Mouse (Mus musculus) neural tube, embryonic 11.5 days (tissue): ENCODE data around the gene Ctsj. TPM values are rescaled to one million over a fixed set of nuclear protein-coding genes. Genes with fewer than 3 reads are reported as not detected.

ENCODE experiments used
- ATAC-seq: fragments of 200-750 bp; cut with Nextera tagmentation; 2 replicates; pipeline ENCODE4 v1.8.0; 2017; ENCODE audit warnings: moderate number of reproducible peaks, mild to moderate bottlenecking, moderate TSS enrichment, moderate library complexity; ENCODE audit not compliant: insufficient read depth, low FRiP score, low TSS enrichment
- DNase-seq: peaks from one replicate; pipeline ENCODE4 v3.0.0-alpha.2; 2015; ENCODE audit warnings: low spot score
- H3K27ac ChIP-seq: fragments of 300-500 bp; sonication (generic); 2 replicates; pipeline ENCODE4 v1.5.1; 2014; ENCODE audit warnings: low read depth, mild to moderate bottlenecking, low read length
- H3K27me3 ChIP-seq: fragments of 300-500 bp; sonication (generic); 2 replicates; pipeline ENCODE4 v1.6.1; 2014; ENCODE audit warnings: mild to moderate bottlenecking, low read length, mixed read lengths; ENCODE audit not compliant: control insufficient read depth, insufficient read depth
- H3K36me3 ChIP-seq: fragments of 300-500 bp; sonication (generic); 2 replicates; pipeline ENCODE4 v1.6.1; 2014; ENCODE audit warnings: mild to moderate bottlenecking, low read length, moderate library complexity, mixed read lengths; ENCODE audit not compliant: control insufficient read depth, insufficient read depth
- H3K4me1 ChIP-seq: fragments of 300-500 bp; sonication (generic); 2 replicates; pipeline ENCODE4 v1.6.1; 2014; ENCODE audit warnings: low read length, mixed read lengths; ENCODE audit not compliant: control insufficient read depth, insufficient read depth
- H3K4me2 ChIP-seq: fragments of 300-500 bp; sonication (generic); 2 replicates; pipeline ENCODE4 v1.6.1; 2014; ENCODE audit warnings: low read depth, mild to moderate bottlenecking, moderate library complexity
- H3K4me3 ChIP-seq: fragments of 300-500 bp; sonication (generic); 2 replicates; pipeline ENCODE4 v1.5.1; 2014; ENCODE audit warnings: low read depth, low read length
- H3K9ac ChIP-seq: fragments of 300-500 bp; sonication (generic); 2 replicates; pipeline ENCODE4 v1.6.1; 2014; ENCODE audit warnings: mild to moderate bottlenecking, low read length
- H3K9me3 ChIP-seq: fragments of 300-500 bp; sonication (generic); 2 replicates; pipeline ENCODE4 v1.6.1; 2016; ENCODE audit warnings: low read length; ENCODE audit not compliant: control insufficient read depth
- WGBS: fragments of 180-500 bp; shearing (Covaris S2); extraction: QIAGEN DNeasy Blood & Tissue Kit; methylation state at CpG from one replicate; pipeline ENCODE4 v1.1.7; 2014; 5-methylcytosine and 5-hydroxymethylcytosine counted together
- polyA plus RNA-seq: library from polyadenylated mRNA; unstranded; fragments of >200 nt; fragmentation: Nextera tagmentation; extraction: Ambion mirVana; gene quantifications from 2 replicates; pipeline ENCODE4 v1.2.1, GENCODE M21; 2014

Ctsj gene
- polyA plus RNA-seq, 1 experiment from 2014 or later = not detected

GRCm38 (mm10) chr13:60961706-60962105 lies 44.1 kb downstream of the Ctsj start:
- no peak overlapping the region for H3K4me2 ChIP-seq
- H3K36me3 ChIP-seq = no peaks in the 10 kb centered on the region
- DNase-seq (no peak), ATAC-seq (no peak)
- H3K27ac ChIP-seq = no peak overlapping the region
- H3K4me1 ChIP-seq = no peaks in the 10 kb centered on the region
- WGBS = 71% methylated on average over 5 of the region's 5 CpGs
- peaks cover 6% of the 10 kb centered on the region; the same call in 1 of the 2 replicates for H3K9me3 ChIP-seq
- no peaks in the 10 kb centered on the region for H3K27me3 ChIP-seq
- no peak overlapping the region for H3K4me3 ChIP-seq
- no peak overlapping the region for H3K9ac ChIP-seq

Other genes starting within 250 kb of the Ctsj start
- gene BC051665, start 219.6 kb downstream of the Ctsj start, polyA plus RNA-seq = not detected in 2 replicates
- not detected in 2 replicates for gene Ctsll3, start 203.1 kb downstream of the Ctsj start, polyA plus RNA-seq
- gene 4930486L24Rik, start 141.5 kb downstream of the Ctsj start, polyA plus RNA-seq = not detected in 2 replicates
- gene Gm49392, start 109.1 kb downstream of the Ctsj start, polyA plus RNA-seq = 0.20 TPM in 1 of 2 replicates, not detected in the other
- 2.4 and 2.5 TPM in 2 replicates for gene Ctla2b, start 108.5 kb downstream of the Ctsj start, polyA plus RNA-seq
- not detected in 2 replicates for gene Tpbpb, start 101.1 kb downstream of the Ctsj start, polyA plus RNA-seq
- not detected in 2 replicates for gene Gm49393, start 70.4 kb downstream of the Ctsj start, polyA plus RNA-seq
- gene Gm49391, start 69.4 kb downstream of the Ctsj start, polyA plus RNA-seq = 1.3 and 1.7 TPM in 2 replicates
- gene Ctla2a, start 69.3 kb downstream of the Ctsj start, polyA plus RNA-seq = 10.9 and 11.4 TPM in 2 replicates
- gene Tpbpa, start 64.0 kb downstream of the Ctsj start, polyA plus RNA-seq = not detected in 2 replicates
- gene Ctsq, start 34.7 kb upstream of the Ctsj start, polyA plus RNA-seq = not detected in 2 replicates
- gene Ctsr, start 158.3 kb upstream of the Ctsj start, polyA plus RNA-seq = not detected in 2 replicates
- not detected in 2 replicates for gene Cts6, start 197.5 kb upstream of the Ctsj start, polyA plus RNA-seq
- gene Cts8, start 249.4 kb upstream of the Ctsj start, polyA plus RNA-seq = not detected in 2 replicates